Mouse (Mus musculus): ENCODE results near the gene 4933407L21Rik. TPM values are rescaled to one million over a fixed set of nuclear protein-coding genes. Genes with fewer than 3 reads are reported as not detected.
A peak's percentile ranks its signal among the peaks of the same experiment; 100 is the strongest.

Gene 4933407L21Rik
- polyA plus RNA-seq, 1 experiment from 2014 or later = 0.26 TPM

GRCm38 (mm10) chr1:85965856-85966255 is 37.6 kb downstream of the 4933407L21Rik start:
- peaks cover 0 to 3% of the 10 kb centered on the region in 2 experiments; a peak in 1 of 4 replicates for H3K4me1 ChIP-seq (ENCODE audit: control insufficient read depth in 2 of 2, insufficient read depth in 2 of 2, low read length in 2 of 2)
- H3K4me2 ChIP-seq (ENCODE audit: low read length) = no peak overlapping the region
- no peaks in the 10 kb centered on the region for H3K9me3 ChIP-seq (ENCODE audit: control insufficient read depth, low read length)
- H3K4me3 ChIP-seq (ENCODE audit: control insufficient read depth in 1 of 2, insufficient read depth in 1 of 2, low read depth in 1 of 2, low read length in 2 of 2) = no peak overlapping the region
- no peak overlapping the region for H3K27ac ChIP-seq (replicated peaks in 1 of 2; ENCODE audit: control insufficient read depth in 1 of 2, insufficient read depth in 1 of 2, low read depth in 2 of 2, low read length in 2 of 2)
- H3K27me3 ChIP-seq (ENCODE audit: control insufficient read depth, insufficient read depth, low read length) = no peaks in the 10 kb centered on the region
- no peak overlapping the region for H3K9ac ChIP-seq (ENCODE audit: low read length)
- no peaks in the 10 kb centered on the region for H3K36me3 ChIP-seq (ENCODE audit: control insufficient read depth, insufficient read depth, low read length)
- no peak for ATAC-seq (ENCODE audit: insufficient number of reproducible peaks, insufficient read depth, low FRiP score, low read depth)
- 69% methylated on average over 3 of the region's 3 CpGs for WGBS

GRCm38 (mm10) chr1:85969081-85969480 is 40.8 kb downstream of the 4933407L21Rik start:
- no peaks in the 10 kb centered on the region for H3K36me3 ChIP-seq (ENCODE audit: control insufficient read depth, insufficient read depth, low read length)
- WGBS = 74% methylated on average over 1 of the region's 1 CpGs
- H3K27ac ChIP-seq (replicated peaks in 1 of 2; ENCODE audit: control insufficient read depth in 1 of 2, insufficient read depth in 1 of 2, low read depth in 2 of 2, low read length in 2 of 2) = no peak overlapping the region
- no peak for ATAC-seq (ENCODE audit: insufficient number of reproducible peaks, insufficient read depth, low FRiP score, low read depth)
- no peaks in the 10 kb centered on the region for H3K27me3 ChIP-seq (ENCODE audit: control insufficient read depth, insufficient read depth, low read length)
- no peaks in the 10 kb centered on the region for H3K9me3 ChIP-seq (ENCODE audit: control insufficient read depth, low read length)
- no peak overlapping the region for H3K4me2 ChIP-seq (ENCODE audit: low read length)
- no peaks in the 10 kb centered on the region for H3K4me1 ChIP-seq (ENCODE audit: control insufficient read depth in 2 of 2, insufficient read depth in 2 of 2, low read length in 2 of 2)
- H3K9ac ChIP-seq (ENCODE audit: low read length) = no peak overlapping the region
- no peak overlapping the region for H3K4me3 ChIP-seq (ENCODE audit: control insufficient read depth in 1 of 2, insufficient read depth in 1 of 2, low read depth in 1 of 2, low read length in 2 of 2)

- H3K4me1 ChIP-seq (ENCODE audit: control insufficient read depth in 2 of 2, insufficient read depth in 2 of 2, low read length in 2 of 2) = no peaks in the 10 kb centered on the region
- H3K4me3 ChIP-seq (ENCODE audit: control insufficient read depth in 1 of 2, insufficient read depth in 1 of 2, low read depth in 1 of 2, low read length in 2 of 2) = no peak overlapping the region
- 88% methylated on average over 1 of the region's 1 CpGs for WGBS
- no peaks in the 10 kb centered on the region for H3K36me3 ChIP-seq (ENCODE audit: control insufficient read depth, insufficient read depth, low read length)
- H3K9ac ChIP-seq (ENCODE audit: low read length) = no peak overlapping the region
- no peak overlapping the region for H3K4me2 ChIP-seq (ENCODE audit: low read length)
- H3K27me3 ChIP-seq (ENCODE audit: control insufficient read depth, insufficient read depth, low read length) = no peaks in the 10 kb centered on the region
- no peaks in the 10 kb centered on the region for H3K9me3 ChIP-seq (ENCODE audit: control insufficient read depth, low read length)
- no peak overlapping the region for H3K27ac ChIP-seq (replicated peaks in 1 of 2; ENCODE audit: control insufficient read depth in 1 of 2, insufficient read depth in 1 of 2, low read depth in 2 of 2, low read length in 2 of 2)
- no peak for ATAC-seq (ENCODE audit: insufficient number of reproducible peaks, insufficient read depth, low FRiP score, low read depth)
Observed at GRCm38 (mm10) chr1:85969519-85969918, 41.2 kb downstream of the 4933407L21Rik start.

- Histone ChIP-seq H3K4me2 (ENCODE audit: low read length) (no peak overlapping the region), H3K36me3 (ENCODE audit: control insufficient read depth, insufficient read depth, low read length) (no peaks in the 10 kb centered on the region), H3K9me3 (ENCODE audit: control insufficient read depth, low read length) (no peaks in the 10 kb centered on the region), H3K27me3 (ENCODE audit: control insufficient read depth, insufficient read depth, low read length) (no peaks in the 10 kb centered on the region), H3K4me3 (ENCODE audit: control insufficient read depth in 1 of 2, insufficient read depth in 1 of 2, low read depth in 1 of 2, low read length in 2 of 2) (no peak overlapping the region), H3K9ac (ENCODE audit: low read length) (no peak overlapping the region), H3K27ac (replicated peaks in 1 of 2; ENCODE audit: control insufficient read depth in 1 of 2, insufficient read depth in 1 of 2, low read depth in 2 of 2, low read length in 2 of 2) (no peak overlapping the region), H3K4me1 (ENCODE audit: control insufficient read depth in 2 of 2, insufficient read depth in 2 of 2, low read length in 2 of 2) (no peaks in the 10 kb centered on the region)
- no peak for ATAC-seq (ENCODE audit: insufficient number of reproducible peaks, insufficient read depth, low FRiP score, low read depth)
- 89% methylated on average over 3 of the region's 3 CpGs for WGBS
Observed at GRCm38 (mm10) chr1:85971070-85971469, 42.8 kb downstream of the 4933407L21Rik start.

- H3K4me3 ChIP-seq (ENCODE audit: control insufficient read depth in 1 of 2, insufficient read depth in 1 of 2, low read depth in 1 of 2, low read length in 2 of 2) = no peak overlapping the region
- H3K4me1 ChIP-seq (ENCODE audit: control insufficient read depth in 2 of 2, insufficient read depth in 2 of 2, low read length in 2 of 2) = no peaks in the 10 kb centered on the region
- no peaks in the 10 kb centered on the region for H3K9me3 ChIP-seq (ENCODE audit: control insufficient read depth, low read length)
- H3K27me3 ChIP-seq (ENCODE audit: control insufficient read depth, insufficient read depth, low read length) = no peaks in the 10 kb centered on the region
- no peak overlapping the region for H3K4me2 ChIP-seq (ENCODE audit: low read length)
- 65% methylated on average over 3 of the region's 3 CpGs for WGBS
- ATAC-seq (ENCODE audit: insufficient number of reproducible peaks, insufficient read depth, low FRiP score, low read depth) = no peak
- H3K9ac ChIP-seq (ENCODE audit: low read length) = no peak overlapping the region
- H3K27ac ChIP-seq (replicated peaks in 1 of 2; ENCODE audit: control insufficient read depth in 1 of 2, insufficient read depth in 1 of 2, low read depth in 2 of 2, low read length in 2 of 2) = no peak overlapping the region
- H3K36me3 ChIP-seq (ENCODE audit: control insufficient read depth, insufficient read depth, low read length) = no peaks in the 10 kb centered on the region
Observed at GRCm38 (mm10) chr1:85972341-85972740, 44.1 kb downstream of the 4933407L21Rik start.

- Histone ChIP-seq H3K4me1 (ENCODE audit: control insufficient read depth in 2 of 2, insufficient read depth in 2 of 2, low read length in 2 of 2) (no peaks in the 10 kb centered on the region), H3K27me3 (ENCODE audit: control insufficient read depth, insufficient read depth, low read length) (no peaks in the 10 kb centered on the region), H3K4me2 (ENCODE audit: low read length) (no peak overlapping the region), H3K9me3 (ENCODE audit: control insufficient read depth, low read length) (no peaks in the 10 kb centered on the region), H3K9ac (ENCODE audit: low read length) (no peak overlapping the region), H3K4me3 (ENCODE audit: control insufficient read depth in 1 of 2, insufficient read depth in 1 of 2, low read depth in 1 of 2, low read length in 2 of 2) (no peak overlapping the region), H3K27ac (replicated peaks in 1 of 2; ENCODE audit: control insufficient read depth in 1 of 2, insufficient read depth in 1 of 2, low read depth in 2 of 2, low read length in 2 of 2) (no peak overlapping the region), H3K36me3 (ENCODE audit: control insufficient read depth, insufficient read depth, low read length) (no peaks in the 10 kb centered on the region)
- WGBS = 88% methylated on average over 2 of the region's 2 CpGs
- ATAC-seq (ENCODE audit: insufficient number of reproducible peaks, insufficient read depth, low FRiP score, low read depth) = no peak
Observed at GRCm38 (mm10) chr1:85973468-85973877, 45.2 kb downstream of the 4933407L21Rik start.

GRCm38 (mm10) chr1:85977709-85978108 is 49.4 kb downstream of the 4933407L21Rik start:
- Histone ChIP-seq H3K4me3 (ENCODE audit: control insufficient read depth in 1 of 2, insufficient read depth in 1 of 2, low read depth in 1 of 2, low read length in 2 of 2) (no peak overlapping the region), H3K27ac (replicated peaks in 1 of 2; ENCODE audit: control insufficient read depth in 1 of 2, insufficient read depth in 1 of 2, low read depth in 2 of 2, low read length in 2 of 2) (no peak overlapping the region), H3K4me1 (ENCODE audit: control insufficient read depth in 2 of 2, insufficient read depth in 2 of 2, low read length in 2 of 2) (peaks cover 4 to 11% of the 10 kb centered on the region in 2 experiments), H3K36me3 (ENCODE audit: control insufficient read depth, insufficient read depth, low read length) (no peaks in the 10 kb centered on the region), H3K27me3 (ENCODE audit: control insufficient read depth, insufficient read depth, low read length) (no peaks in the 10 kb centered on the region), H3K4me2 (ENCODE audit: low read length) (no peak overlapping the region), H3K9me3 (ENCODE audit: control insufficient read depth, low read length) (no peaks in the 10 kb centered on the region), H3K9ac (ENCODE audit: low read length) (no peak overlapping the region)
- 75% methylated on average over 3 of the region's 3 CpGs for WGBS
- ATAC-seq (ENCODE audit: insufficient number of reproducible peaks, insufficient read depth, low FRiP score, low read depth) = no peak

- Histone ChIP-seq H3K9ac (ENCODE audit: low read length) (no peak overlapping the region), H3K4me3 (ENCODE audit: control insufficient read depth in 1 of 2, insufficient read depth in 1 of 2, low read depth in 1 of 2, low read length in 2 of 2) (no peak overlapping the region), H3K4me2 (ENCODE audit: low read length) (no peak overlapping the region), H3K27ac (replicated peaks in 1 of 2; ENCODE audit: control insufficient read depth in 1 of 2, insufficient read depth in 1 of 2, low read depth in 2 of 2, low read length in 2 of 2) (peak overlapping the region in 1 of 2 experiments; percentile 12; a peak in 1 of 4 replicates), H3K27me3 (ENCODE audit: control insufficient read depth, insufficient read depth, low read length) (no peaks in the 10 kb centered on the region), H3K4me1 (ENCODE audit: control insufficient read depth in 2 of 2, insufficient read depth in 2 of 2, low read length in 2 of 2) (peaks cover 6 to 17% of the 10 kb centered on the region in 2 experiments), H3K9me3 (ENCODE audit: control insufficient read depth, low read length) (no peaks in the 10 kb centered on the region), H3K36me3 (ENCODE audit: control insufficient read depth, insufficient read depth, low read length) (no peaks in the 10 kb centered on the region)
- no peak for ATAC-seq (ENCODE audit: insufficient number of reproducible peaks, insufficient read depth, low FRiP score, low read depth)
- 19% methylated on average over 7 of the region's 7 CpGs for WGBS
Observed at GRCm38 (mm10) chr1:85981738-85982357, 53.6 kb downstream of the 4933407L21Rik start.

Data from heart, embryonic 14.5 days (tissue).